Mouse (Mus musculus): ENCODE measurements around the gene Proser3.
A peak's percentile ranks its signal among the peaks of the same experiment; 100 is the strongest.

Proser3 gene

DNA sequence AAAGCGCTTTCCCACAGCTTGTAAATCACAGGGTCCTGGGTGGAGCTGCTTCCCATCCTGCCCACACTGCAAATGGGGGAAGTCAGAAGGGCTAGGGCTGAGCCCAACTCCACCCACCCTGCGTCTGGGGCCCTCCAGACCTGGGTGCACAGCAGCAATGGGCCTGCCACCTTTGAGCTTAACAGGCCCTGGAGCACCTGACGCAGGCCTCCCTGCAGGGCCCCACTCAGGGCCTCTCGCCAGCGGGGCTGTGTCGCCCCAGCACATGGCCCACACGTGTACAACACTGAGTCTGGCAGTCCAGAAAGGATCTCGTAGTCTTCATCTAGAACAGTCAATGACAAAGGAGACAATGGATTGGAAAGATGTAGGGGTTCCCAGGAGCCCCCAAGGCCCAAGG, 27.9 kb upstream of the Proser3 start:
- DNase-seq (ENCODE audit: low spot score), result no peak

DNA sequence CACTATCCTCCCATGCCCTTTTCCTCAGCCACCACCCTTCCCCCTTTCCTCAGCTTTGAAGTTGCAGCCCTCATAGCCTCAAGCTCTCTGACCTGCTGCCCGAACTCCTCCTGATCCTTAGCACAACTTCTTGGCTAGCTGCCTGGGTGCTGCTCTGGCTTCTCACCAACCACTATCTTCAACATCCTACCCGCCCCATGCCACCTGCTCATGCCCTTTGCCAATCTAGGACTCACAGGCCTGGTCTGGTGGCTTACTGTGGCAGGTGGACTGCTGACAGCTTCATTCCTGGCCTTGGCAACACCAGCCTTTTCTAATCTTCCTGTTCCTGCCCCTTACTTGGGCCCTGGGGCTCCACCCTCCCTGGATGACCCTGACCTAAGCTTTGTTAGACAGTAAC, 20.9 kb upstream of the Proser3 start:
- DNase-seq (ENCODE audit: low spot score), result no peak

DNA sequence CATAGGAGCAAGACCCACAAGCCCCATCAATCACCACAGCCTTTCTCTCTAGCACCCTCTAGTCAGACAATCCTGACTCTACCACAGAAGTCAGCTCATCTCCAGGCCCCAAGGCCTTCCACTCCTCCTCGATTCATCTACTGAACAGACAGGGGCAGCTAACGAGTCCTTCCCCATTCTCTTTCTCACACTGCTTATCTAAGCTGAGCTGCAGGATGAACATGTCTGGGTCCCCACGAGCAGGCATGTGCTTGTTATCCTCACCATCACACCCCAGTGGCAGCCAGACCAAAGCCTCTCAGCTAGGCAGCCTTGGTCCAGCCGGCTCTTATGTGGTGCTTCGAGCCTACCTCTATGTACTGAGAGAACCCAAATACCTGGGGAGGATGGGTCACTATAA, 20.3 kb upstream of the Proser3 start:
- no peak for DNase-seq (ENCODE audit: low spot score)

DNA sequence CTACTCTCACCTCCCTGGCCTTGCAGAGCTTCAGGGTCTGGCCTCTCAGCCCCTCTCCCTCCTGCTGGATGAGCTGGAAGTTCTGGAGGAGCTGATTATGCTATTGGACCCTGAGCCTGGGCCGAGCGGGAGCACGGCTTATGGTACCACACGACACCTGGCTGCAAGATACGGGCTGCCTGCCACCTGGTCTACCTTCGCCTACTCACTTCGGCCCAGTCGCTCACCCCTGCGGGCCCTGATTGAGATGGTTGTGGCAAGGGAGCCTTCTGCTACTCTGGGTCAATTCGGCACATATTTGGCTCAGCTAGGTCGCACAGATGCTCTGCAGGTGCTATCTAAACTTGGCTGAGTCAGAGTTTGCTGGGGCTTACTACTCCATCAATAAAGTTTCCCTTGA, 15.5 kb upstream of the Proser3 start:
- no peak for DNase-seq (ENCODE audit: low spot score)

DNA sequence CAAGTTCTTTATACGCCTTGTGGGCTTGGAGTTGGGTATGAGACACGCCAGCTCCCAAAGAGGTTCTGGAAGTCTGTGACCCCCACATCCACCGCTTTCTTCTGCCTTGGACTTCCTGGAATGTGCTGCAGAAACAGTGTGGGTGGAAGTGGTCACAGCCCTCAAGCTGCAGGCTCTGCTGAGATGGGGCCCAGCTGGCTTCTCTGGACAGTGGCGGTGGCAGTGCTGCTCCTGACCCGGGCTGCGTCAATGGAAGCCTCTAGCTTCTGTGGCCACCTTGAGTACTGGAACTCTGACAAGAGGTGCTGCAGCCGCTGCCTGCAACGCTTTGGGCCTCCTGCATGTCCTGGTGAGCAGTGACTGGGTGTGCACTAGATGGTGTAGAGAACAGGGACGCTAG, 13.9 kb upstream of the Proser3 start:
- DNase-seq (ENCODE audit: low spot score), result no peak

DNA sequence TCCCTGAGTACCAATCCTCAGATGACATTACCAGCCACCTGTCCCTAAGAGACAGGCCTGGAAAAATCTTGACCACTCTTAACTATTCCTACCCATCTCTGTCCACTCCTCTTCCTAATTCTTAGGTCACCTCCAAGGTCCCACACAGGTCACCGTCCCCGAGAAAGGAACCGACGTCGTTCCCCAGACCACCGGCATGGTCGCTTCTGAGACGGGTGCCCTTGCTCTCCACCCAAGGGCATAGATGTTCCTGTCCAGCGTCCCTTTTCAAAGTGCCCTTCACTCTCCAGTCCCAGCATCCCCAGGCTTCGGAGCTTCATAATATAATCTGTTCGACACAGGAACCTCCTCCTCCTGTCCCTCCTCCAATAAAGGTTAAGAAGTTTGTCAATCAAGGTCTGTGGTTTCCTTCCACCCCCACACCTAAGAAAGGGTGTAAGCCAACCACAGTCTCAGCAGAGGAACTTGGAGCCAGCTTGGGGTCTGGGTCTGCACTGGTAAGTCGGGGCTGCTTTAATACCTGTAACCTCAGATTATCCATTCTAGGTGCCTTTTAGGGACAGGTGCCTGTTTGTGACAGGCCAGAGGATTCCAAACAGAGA, 13.0 kb upstream of the Proser3 start, which contains the start of gene Igflr1:
Igflr1 (plus strand) TSS at position 458 of the 602 bp plus-strand sequence.
- DNase-seq (ENCODE audit: low spot score), result no peak

DNA sequence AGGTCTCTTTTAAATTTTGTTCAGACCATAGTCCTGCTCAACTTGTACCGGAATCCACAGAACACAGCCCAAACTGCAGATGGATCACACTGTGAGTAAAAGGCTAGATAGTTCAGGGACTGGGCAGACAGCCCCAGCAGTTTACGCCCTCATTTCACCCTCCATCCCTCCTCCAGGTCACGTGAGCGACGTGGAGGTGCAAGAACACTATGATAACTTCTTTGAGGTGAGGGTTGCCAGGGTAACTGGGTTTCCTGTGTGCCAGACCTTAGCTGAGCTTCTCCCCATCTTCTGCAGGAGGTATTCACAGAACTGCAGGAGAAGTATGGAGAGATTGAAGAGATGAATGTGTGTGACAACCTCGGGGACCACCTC, 11.8 kb upstream of the Proser3 start:
- DNase-seq (ENCODE audit: low spot score), result no peak

DNA sequence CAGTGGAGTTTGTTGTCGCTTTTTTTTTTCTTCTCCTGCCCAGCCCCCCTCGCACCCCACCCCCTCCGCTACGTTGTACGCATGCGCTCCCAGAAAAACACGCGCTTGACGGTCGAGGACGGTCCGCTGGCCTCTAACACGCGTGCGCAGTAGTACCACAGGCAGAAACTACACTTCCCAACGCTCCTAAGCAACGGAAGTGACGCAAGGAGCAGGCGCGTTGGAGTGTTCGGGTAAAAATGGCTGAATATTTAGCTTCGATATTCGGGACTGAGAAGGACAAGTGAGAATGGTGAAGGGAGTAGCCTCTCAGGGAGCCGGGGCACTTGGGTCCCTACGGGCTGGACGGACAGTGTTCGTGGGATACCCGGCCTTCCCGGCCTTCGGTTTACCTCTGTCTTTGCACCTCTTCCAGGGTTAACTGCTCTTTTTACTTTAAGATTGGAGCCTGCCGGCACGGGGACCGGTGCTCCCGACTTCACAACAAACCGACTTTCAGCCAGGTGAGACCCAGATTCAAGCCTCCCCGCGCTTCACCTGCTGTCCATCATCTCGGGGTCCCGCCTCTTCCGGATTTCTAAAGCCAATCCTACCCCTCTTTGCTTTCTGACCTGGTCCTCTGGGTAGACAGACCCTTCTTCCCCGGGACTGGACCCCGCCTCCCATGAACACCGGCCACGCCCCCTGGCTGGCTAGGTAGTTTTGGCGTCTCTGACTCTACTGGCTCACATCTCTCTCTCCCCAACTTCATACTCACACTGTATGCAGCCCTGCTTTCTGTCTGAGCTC, 11.2 kb upstream of the Proser3 start, which contains the start of the genes U2af1l4, Gm49396 and Psenen:
U2af1l4 (plus strand) TSS at position 185 of the 789 bp plus-strand sequence.
Gm49396 (plus strand) TSS at position 228 of the 789 bp plus-strand sequence.
Psenen (minus strand) TSS at position 511 of the 789 bp plus-strand sequence.
- DNase-seq (ENCODE audit: low spot score), result peak; percentile 83

DNA sequence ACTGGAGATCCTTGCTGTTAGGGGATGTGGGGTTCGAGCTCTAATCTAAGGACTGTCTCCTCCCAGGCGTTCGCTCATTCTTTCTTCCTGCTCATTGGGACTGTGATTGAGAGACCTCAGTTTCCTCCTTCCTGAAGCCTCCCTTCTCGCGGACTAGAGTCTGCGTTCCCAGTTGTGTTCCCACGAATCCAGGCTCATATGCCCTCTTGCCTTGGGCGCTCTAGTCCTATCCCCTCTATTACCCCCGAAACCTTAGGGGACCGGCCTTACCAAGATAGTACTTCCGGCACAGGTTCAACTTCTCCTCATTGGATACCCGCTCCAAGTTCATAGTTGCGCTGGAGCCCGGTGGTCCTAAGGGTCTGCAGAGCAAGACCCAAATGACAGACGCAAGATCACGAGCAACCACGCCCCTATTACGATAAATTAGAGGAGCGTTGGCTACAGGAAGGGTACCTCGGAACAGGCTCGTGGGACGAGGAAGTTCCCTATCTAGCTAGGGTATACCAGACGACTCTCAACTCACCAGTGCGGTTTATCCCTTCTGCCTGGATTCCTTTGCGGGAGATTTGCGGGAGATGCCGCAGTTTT, 10.5 kb upstream of the Proser3 start:
- DNase-seq (ENCODE audit: low spot score), result peak; percentile 21

DNA sequence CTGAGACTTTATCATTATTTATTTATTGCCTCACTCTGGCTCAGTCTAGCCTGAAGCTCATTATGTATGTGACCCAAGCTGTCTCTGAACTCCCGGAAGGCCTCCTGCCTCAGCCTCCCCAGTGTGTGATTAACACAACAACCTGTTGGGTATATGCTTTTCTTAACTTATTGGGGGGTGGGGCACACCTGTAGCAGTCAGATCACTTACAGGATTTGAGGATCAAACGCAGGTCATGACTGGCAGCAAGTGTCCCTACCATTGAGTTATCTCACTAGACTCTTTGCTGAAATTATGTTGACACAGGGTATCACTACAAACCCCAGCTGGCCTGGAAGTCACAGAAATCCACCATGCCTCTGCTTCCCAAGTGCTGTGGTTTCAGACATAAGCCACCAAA, 8.2 kb upstream of the Proser3 start:
- no peak for DNase-seq (ENCODE audit: low spot score)

DNA sequence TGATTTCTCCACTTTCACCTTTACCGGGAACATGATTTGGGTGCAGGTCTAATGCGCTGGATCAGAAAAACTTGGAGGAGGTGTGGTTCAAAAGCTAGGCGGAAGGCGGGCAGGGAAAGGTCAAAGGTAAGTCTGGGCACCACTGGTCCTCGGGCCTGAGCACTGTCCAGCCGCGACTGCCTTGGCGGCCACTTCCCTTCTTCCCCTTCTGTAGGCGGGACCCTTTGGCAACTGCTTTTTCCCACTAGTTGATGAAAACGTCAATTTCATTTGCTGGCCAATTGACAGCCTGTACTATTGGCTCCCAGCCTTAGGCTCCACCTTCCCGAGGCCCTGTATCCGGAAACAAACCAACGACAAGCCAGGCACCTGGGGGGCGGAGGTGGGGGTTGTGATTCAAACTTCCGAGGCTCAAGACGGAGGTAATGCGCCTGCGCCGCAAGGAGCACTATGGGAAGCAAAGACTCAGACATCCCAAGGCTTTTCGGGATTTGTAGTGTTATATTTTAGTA, 7.4 kb upstream of the Proser3 start, which contains the start of gene Lin37:
Lin37 (minus strand) TSS at position 396 of the 512 bp plus-strand sequence.
- peak; percentile 72 for DNase-seq (ENCODE audit: low spot score)

DNA sequence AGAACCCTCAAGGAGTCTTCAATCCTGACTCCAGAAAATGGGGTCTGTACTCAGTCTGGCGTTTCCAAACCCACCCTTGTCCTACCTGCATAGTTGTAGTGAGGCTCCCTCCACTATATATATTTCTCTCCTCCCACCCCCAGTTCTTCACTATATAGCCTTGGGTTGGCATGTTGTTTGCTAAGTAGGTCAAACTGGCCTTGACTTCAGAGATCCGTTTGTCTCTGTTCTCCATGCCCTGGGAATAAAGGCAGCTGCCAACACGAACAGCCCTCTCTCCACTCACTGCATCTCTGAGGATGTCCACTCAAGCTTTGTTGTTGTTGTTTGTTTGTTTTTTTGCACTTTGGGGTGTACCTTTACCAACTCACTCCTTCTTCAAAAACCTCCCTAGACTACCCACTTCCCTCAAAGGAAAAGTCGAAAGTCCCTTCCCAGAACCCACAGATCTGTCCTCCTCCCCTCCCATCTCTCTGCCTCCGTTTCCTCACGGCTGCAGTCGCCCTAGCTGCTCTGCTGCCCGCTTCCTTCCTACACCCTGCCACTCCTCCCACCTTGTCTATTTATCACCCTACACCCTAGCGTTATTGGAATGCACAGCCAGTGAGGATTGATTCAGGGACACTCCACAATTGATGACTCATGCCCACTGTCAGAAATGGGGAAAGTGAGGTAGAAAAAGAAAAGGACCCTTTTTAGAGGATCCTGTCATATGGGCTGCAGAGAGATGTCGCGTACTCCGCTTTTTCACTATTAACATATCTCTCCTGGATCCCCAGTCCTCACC, 6.8 kb upstream of the Proser3 start:
- no peak for DNase-seq (ENCODE audit: low spot score)

DNA sequence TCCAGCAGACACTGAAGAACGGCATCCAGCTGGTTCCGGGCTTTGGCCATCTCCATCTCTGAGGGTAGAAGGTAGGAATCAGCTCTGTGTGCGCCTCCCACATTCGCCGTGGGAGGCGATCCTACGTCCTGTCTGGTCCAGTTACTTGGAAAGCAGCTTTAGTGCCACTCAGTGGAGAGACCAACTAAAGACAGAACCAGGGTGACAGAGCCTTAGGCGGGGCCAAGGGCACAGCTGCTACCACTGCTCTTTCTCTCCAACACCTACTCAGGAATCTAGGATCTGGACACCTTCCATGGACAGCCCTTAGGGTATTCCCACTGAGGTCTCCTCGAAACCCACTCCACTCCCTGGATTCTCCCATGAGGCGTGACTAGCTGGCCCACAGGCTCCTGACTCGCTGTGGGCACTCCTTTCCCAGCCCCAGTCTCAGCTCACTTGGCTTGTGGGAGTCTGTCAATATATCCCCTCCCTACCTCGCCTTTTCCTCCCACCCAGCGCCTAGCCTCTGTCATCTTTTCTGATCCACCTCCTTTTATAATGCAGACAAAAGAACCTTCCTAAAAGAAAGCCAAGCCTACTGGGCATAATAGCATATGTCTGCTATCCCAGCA, 5.9 kb upstream of the Proser3 start:
- no peak for DNase-seq (ENCODE audit: low spot score)

DNA sequence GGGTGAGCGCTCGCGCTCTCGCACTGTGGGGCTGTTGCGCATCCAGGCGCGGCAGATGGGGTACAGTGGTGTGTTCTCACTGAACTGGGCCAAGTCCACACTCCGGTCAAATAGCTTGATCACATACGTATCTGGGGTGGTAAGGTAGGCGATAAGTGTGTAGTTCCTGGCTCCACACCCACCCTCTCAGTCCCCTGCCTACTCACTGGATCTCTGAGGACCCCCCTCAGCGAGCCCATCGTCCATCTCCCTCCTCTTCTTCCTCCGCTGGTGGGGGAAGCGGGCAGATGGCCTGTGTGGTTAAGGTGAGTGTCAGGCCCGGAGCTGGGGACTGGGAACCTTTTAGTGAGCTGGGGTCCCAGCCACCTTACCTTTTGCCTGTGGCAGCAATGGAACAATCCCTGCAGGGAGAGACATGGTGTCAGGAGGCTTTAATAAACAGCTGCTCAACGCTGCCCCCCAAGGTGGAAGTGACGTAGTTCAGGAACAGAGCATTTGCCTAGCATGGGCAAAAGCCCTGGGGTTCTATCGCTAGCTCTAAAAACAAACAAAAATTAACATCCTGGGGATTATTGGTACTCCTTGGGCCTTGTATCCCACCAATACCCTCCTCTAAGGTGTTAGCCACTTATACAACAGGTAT, 4.9 kb upstream of the Proser3 start:
- DNase-seq (ENCODE audit: low spot score), result no peak

DNA sequence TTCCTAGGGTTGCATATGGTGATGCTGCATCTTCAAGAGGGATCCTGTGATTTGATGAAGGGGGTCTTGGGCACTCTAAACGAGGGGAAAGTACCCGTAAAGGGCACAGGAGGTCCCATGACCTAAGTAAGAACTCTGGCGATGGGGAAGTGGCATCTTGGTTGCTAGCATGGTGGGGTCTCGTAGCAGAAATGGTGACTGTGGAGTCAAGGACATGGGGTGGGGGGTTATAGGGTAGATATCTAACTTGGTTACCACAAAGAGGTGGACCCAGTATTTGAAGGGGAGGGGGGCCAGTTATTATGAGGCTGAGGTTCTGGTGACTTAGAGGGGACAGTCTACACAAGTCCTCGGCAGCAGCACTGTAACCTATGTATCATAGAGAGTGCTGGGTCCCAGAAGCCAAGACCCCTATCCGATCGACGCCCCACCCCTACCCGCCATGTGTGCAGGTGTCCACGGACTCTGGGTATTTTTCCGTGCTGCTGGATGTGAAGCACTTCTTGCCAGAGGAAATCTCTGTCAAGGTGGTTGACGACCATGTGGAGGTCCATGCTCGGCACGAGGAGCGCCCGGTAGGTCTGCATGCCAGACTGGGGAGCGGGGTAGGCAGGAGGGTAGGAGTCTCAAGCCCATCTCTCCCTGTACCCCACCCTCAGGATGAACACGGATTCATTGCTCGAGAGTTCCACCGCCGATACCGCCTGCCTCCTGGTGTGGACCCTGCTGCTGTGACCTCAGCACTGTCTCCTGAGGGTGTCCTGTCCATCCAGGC, 1.9 kb upstream of the Proser3 start:
- DNase-seq (ENCODE audit: low spot score), result no peak

DNA sequence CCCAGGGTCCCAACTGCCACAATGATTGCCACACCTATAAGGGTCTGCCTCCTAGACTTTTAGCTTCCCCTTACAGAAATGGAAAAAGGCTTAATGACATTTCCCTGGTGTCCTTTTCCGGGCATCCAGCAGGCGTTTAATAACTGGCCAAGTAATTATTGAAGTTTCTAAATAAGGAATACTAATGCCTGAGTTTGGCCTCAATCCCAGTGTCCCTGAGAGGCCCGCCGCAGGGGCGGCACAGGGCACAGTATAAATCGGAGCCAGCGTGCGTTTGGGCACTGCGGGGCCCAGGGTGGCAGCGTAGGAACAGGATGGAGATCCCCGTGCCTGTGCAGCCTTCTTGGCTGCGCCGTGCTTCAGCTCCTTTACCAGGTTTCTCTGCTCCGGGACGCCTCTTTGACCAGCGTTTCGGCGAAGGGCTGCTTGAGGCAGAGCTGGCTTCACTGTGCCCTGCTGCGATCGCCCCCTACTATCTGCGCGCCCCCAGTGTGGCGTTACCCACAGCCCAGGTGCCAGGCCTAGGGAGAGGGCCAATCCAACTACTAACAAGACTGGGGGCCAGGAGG, 1.0 kb upstream of the Proser3 start:
- DNase-seq (ENCODE audit: low spot score), result no peak

DNA sequence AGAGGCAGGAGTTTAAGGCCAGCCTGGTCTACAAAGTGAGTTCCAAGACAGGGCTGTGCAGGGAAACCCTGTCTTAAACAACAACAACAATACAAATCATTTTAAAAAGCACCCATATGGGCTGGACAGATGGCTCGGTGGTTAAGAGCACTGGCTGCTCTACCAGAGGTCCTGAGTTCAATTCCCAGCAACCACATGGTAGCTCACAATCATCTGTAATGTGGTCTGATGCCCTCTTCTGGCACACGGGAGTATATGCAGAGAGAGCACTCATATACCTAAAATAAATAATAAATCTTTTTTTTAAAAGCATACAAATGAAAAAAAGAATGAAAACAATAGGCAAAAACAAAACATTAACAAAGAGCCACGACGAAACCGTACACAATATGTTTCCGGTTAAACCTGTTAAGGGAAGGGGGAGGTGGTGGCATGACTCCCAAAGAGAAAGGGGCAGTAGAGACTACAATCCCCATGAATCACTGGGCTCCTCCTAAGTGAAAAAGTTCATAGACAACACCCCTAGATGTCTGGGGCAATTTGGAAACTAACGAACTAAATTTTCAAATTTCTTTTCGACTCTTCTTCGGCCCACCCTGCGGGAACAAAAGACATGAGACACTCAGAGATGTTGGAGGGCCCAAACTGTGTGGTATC, 526 bp downstream of the Proser3 start:
- DNase-seq (ENCODE audit: low spot score), result no peak

DNA sequence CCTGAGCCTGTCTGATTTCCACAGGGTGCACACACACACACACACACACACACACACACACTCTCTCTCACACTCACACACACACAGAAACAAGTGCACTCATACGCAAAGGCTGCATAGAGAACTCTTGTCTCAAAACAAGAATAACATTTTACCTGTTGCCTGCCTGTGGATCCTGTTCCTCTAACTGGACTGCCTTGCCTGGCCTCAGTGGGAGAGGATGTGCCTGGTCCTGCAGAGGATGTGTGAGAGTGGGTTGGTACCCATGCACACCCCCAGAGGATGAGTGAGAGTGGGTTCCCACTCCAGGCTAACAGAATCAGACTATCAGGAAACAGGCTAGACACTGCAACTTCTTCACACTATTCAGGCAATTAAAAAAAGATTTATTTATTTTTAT, 1.5 kb downstream of the Proser3 start:
- no peak for DNase-seq (ENCODE audit: low spot score)

DNA sequence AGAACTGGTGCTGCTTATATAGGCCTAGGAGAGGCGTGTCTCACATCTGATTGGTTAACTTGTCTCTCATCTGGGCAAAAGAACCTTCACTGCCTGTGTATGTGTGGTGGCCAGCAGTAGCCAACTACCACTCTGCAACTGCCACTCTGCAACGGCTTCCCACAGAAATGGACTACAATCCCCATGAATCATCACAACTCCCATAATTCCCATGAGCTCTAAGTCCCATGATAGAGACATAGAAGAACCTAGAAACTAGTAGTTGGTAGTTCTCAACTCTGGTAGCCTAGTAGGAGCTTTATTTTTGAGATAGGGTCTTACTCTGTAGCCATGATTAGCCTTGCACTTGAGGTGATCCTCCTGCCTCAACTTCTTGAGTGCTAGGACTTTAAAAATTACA, 2.2 kb downstream of the Proser3 start:
- DNase-seq (ENCODE audit: low spot score), result no peak

All from ovary, postnatal 10 days (tissue).